Mouse (Mus musculus): Measurements from ENCODE around the gene Cacna2d3.

DNA sequence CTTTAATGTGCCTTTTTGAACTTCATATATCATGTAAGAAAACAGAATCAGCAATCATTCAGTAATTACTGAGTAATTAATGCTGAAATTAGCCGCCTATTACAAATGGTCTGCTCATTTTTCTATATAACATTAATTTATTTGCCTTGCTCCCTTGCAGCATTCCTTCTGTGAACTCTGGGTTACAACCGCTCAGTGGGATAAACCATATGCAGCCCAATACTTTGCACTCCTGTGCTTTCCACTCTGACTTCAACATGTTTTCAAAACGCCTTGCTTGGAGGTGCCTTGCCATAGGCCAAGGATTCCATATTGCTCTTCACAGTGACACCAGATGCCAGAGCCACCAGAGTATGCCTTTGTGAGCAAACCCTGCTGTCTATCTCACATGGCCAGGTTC is 546.9 kb downstream of the Cacna2d3 start:
- no peak for TF ChIP-seq MXI1 (IDR thresholded peaks at IDR 0.05; ENCODE audit: low read depth, low read length)
- no peak for TF ChIP-seq CTCF (conservative IDR thresholded peaks at IDR 0.05 in 1 of 2, IDR thresholded peaks at IDR 0.05 in 1 of 2; ENCODE audit: low read depth in 2 of 2, low read length in 2 of 2)

All from CH12.LX (cell line).